Mouse (Mus musculus): Measurements from ENCODE around the gene Bcat2. TPM values are rescaled to one million over a fixed set of nuclear protein-coding genes. Genes with fewer than 3 reads are reported as not detected.
A peak's percentile ranks its signal among the peaks of the same experiment; 100 is the strongest.

The Bcat2 gene
- 20.6 and 56.4 TPM in 2 replicates for polyA plus RNA-seq (2012; ENCODE audit: insufficient read depth, low replicate concordance)

DNA sequence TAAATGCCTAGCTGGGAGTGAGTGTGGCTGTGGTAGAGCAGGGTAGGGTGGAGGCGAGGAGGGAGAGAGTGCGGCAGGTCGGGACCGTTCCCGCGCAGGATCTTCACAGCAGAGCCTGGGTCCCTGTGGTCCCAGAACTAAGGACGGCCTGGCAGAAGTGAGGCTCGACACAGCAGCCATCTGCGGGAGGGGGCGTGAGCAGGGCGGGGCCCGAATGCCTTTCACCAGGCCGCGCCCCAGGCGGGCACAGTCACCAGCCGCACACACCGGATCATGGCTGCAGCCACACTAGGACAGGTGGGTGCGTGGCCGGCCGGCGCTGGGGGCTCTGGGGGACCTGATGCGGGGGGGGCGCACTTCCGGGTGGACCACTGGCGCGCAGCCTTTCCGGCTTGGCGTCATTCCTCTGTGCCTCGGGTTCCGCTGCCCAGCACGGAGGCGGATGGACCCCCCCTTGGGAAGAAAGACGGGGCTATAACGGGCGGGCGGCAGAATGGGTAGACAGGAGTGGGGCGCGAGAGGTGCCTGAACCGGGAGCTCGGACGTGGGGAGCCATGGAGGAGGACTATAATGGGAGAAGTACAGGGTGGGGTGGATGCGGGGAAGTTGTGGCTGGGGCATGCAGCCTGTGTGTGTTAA, at the start of gene Bcat2:
Gene Bcat2 (plus strand): TSS at position 51 of the 639 bp plus-strand sequence.
- no peaks in the 10 kb centered on the region for H3K27me3 ChIP-seq (replicated peaks)
- no peak for TF ChIP-seq GATA1 (IDR thresholded peaks at IDR 0.05; ENCODE audit: borderline replicate concordance, low read length)
- no peak for TF ChIP-seq FLI1 (IDR thresholded peaks at IDR 0.05; ENCODE audit: low read length)
- peak within 1 kb of the TSS; percentile 95 for H3K4me3 ChIP-seq (replicated peaks)
- peaks cover 91% of the 10 kb centered on the region for H3K4me1 ChIP-seq
- H3K36me3 ChIP-seq (replicated peaks; ENCODE audit: low read length): peaks cover 32% of the 10 kb centered on the region
- H3K9me3 ChIP-seq: no peaks in the 10 kb centered on the region

DNA sequence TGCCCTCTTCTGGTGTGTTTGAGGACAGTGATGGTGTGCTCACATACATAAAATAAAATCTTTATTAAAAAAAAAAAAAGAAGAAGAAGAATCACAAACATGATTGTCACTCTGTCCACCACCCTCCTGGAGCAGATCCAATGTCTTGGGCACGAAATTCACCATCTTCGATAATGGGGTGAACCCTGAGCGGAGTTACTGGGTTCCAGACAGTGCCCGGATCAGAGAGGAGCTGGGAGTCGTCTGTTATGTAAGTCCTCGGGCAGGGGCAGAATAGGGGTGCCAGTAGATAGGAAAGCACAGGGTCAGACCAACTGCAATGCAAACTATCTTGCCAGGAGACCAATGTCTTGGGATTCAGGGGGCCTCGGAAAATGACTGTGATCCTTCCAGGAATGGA, 49.3 kb upstream of the Bcat2 start:
- no peaks in the 10 kb centered on the region for H3K9me3 ChIP-seq
- no peak for TF ChIP-seq GATA1 (IDR thresholded peaks at IDR 0.05; ENCODE audit: borderline replicate concordance, low read length)
- no peak for TF ChIP-seq FLI1 (IDR thresholded peaks at IDR 0.05; ENCODE audit: low read length)
- peaks cover 59% of the 10 kb centered on the region for H3K4me1 ChIP-seq
- H3K27me3 ChIP-seq (replicated peaks): no peaks in the 10 kb centered on the region
- peaks cover 33% of the 10 kb centered on the region for H3K36me3 ChIP-seq (replicated peaks; ENCODE audit: low read length)
- H3K4me3 ChIP-seq (replicated peaks): no peak overlapping the region

DNA sequence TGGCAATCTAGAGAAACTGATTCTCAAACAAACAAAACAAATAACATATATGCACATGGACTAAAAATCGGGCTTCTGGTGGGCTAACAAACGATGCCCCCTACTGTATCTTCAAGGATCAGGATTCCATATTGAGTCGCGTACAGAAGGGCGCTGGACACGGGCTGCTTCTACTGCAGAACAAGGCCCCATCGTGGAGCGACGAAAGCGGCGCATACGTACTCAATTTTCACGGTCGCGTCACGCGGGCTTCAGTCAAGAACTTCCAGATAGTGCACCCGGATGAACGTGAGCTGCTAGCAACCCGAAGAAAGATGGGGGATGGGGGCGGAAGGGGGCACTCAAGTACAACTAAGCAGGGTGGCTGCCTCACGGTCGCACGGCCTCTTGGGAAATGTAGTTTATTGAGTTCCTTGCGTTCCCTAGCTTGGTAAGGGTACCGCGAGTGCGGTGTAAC, 48.2 kb upstream of the Bcat2 start:
- Histone ChIP-seq H3K9me3 (no peaks in the 10 kb centered on the region), H3K4me1 (peaks cover 59% of the 10 kb centered on the region), H3K4me3 (replicated peaks) (peak overlapping the region; percentile 92), H3K27me3 (replicated peaks) (no peaks in the 10 kb centered on the region), H3K36me3 (replicated peaks; ENCODE audit: low read length) (peaks cover 33% of the 10 kb centered on the region)
- TF ChIP-seq FLI1 (IDR thresholded peaks at IDR 0.05; ENCODE audit: low read length): no peak
- TF ChIP-seq GATA1 (IDR thresholded peaks at IDR 0.05; ENCODE audit: borderline replicate concordance, low read length): no peak

DNA sequence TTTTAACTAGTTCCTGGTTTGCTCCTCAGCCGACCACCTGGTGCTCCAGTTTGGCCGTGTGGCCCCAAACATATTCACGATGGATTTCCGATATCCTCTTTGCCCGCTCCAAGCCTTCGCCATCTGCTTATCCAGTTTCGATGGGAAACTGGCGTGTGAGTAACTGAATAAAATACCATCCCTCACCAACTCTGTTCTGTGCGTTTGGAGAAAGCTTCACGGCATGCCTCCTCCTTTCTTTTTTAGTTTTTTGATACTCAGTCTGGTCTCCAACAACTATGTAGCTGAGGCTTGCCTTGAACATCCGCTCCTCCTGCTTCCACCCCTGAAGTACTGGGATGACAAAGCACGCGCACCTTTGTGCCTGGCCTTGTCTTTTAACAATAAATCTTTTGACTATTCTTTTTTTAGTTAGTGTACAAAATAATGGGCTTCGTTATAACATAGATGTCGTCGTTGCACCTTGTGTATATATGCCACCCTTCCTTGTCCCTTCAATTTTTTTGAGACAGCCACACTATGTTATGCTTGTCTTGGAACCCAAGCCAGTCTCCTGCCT, 47.7 kb upstream of the Bcat2 start:
- TF ChIP-seq FLI1 (IDR thresholded peaks at IDR 0.05; ENCODE audit: low read length) (no peak), GATA1 (IDR thresholded peaks at IDR 0.05; ENCODE audit: borderline replicate concordance, low read length) (no peak)
- Histone ChIP-seq H3K4me3 (replicated peaks) (peak overlapping the region; percentile 92), H3K36me3 (replicated peaks; ENCODE audit: low read length) (peaks cover 33% of the 10 kb centered on the region), H3K27me3 (replicated peaks) (no peaks in the 10 kb centered on the region), H3K9me3 (no peaks in the 10 kb centered on the region), H3K4me1 (peaks cover 63% of the 10 kb centered on the region)

DNA sequence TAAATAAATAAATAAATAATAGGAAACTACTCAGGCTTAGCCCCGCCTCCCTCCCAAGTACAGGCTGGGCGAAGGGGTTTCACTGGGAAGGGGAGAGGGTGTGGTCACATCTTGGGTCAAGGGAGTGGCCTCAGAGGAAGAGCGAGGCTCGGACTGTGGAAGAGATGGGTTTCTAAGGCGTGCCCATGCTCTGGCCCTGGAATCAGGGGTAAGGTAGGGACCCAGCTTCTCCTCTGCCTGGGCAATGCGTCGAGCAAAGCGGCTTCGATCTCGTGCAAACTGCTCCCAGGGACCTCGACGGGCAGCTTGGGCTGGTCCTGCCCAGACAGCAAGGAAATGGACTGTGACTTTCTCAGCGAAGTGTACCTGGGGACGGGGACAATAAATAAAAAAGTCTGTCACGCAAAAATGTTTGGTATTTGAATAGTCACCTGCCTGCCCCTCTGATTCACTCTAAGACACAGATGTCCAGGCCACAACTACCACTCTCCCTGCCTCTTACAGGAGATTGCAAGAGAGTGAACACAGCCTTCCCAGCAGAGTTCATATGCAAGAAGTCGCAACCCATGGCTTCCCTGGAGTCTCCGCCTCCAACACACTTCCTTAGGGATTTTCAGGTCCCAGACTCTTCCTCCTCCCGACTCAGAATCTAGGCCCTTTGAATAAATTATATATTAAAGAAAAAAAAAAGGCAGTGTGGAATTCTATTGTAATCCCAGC, 46.8 kb upstream of the Bcat2 start:
- peak overlapping the region; percentile 92 for H3K4me3 ChIP-seq (replicated peaks)
- H3K9me3 ChIP-seq: no peaks in the 10 kb centered on the region
- no peak for TF ChIP-seq GATA1 (IDR thresholded peaks at IDR 0.05; ENCODE audit: borderline replicate concordance, low read length)
- H3K36me3 ChIP-seq (replicated peaks; ENCODE audit: low read length): peaks cover 33% of the 10 kb centered on the region
- H3K4me1 ChIP-seq: peaks cover 65% of the 10 kb centered on the region
- H3K27me3 ChIP-seq (replicated peaks): no peaks in the 10 kb centered on the region

DNA sequence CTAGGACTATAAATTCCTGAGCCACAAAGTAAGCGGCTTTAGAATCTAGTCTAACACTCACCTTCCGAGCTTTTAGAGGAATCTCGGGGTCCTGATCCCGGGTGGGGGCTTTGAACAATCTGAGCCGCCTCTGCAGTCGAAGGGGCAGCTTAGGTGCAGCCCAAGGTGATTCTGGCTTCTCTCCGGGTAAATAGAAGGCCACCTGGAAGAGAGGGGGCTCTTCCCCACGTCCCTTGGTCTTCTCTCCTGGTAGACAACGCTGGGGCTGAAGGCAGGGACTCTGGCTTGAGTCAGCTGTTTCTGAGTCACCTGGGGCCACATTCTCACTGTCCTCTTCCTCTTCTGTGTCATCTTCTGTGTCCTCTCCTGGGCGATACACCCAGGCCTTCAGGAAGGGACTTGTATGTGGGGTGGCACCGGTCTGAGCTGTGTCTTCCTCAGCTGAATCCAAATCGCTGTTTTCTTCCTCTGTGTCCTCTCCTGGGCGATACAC, 46.2 kb upstream of the Bcat2 start:
- Histone ChIP-seq H3K9me3 (no peaks in the 10 kb centered on the region), H3K27me3 (replicated peaks) (no peaks in the 10 kb centered on the region), H3K4me1 (peaks cover 67% of the 10 kb centered on the region), H3K36me3 (replicated peaks; ENCODE audit: low read length) (peaks cover 33% of the 10 kb centered on the region), H3K4me3 (replicated peaks) (peak overlapping the region; percentile 92)
- no peak for TF ChIP-seq FLI1 (IDR thresholded peaks at IDR 0.05; ENCODE audit: low read length)
- no peak for TF ChIP-seq GATA1 (IDR thresholded peaks at IDR 0.05; ENCODE audit: borderline replicate concordance, low read length)

DNA sequence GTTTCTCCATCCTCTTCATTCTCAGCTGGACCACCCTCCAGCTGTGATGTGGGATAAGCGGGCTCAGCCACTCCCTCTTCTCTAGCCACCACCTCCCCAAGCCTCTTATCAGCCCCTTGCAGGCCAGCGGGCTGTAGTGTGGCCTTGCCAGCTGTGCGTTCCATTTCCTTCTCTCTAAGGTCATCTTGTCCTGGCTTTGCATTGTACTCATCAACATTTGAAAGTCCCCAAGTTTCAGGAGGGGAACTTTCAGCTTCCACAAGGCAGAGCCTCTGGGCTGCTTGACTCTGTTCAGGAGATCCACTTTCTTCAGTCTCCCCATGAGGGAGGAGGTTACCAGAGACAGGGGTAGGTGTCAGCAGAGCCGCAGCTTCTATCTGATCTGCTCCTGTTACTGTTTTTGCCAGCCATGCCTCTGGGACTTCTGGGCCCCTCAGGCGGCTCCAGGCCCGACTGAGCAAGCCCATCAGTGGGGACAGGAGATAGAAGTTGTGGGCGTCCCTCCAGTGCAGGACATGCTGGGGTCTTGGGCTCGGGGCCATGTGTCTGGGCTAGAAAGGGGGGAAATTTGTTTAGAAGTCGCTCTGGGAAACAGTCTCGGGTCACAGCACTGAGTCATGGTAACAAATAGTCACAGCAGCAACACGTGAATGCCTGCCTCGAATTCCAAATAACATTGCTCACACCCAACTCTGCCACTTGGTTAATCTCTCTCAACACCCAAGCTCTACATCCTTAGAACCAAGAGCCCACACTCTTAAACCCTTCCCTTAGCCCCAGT, 44.9 kb upstream of the Bcat2 start:
- TF ChIP-seq FLI1 (IDR thresholded peaks at IDR 0.05; ENCODE audit: low read length) (no peak), GATA1 (IDR thresholded peaks at IDR 0.05; ENCODE audit: borderline replicate concordance, low read length) (peak; percentile 97)
- Histone ChIP-seq H3K4me1 (peaks cover 70% of the 10 kb centered on the region), H3K36me3 (replicated peaks; ENCODE audit: low read length) (peaks cover 33% of the 10 kb centered on the region)

DNA sequence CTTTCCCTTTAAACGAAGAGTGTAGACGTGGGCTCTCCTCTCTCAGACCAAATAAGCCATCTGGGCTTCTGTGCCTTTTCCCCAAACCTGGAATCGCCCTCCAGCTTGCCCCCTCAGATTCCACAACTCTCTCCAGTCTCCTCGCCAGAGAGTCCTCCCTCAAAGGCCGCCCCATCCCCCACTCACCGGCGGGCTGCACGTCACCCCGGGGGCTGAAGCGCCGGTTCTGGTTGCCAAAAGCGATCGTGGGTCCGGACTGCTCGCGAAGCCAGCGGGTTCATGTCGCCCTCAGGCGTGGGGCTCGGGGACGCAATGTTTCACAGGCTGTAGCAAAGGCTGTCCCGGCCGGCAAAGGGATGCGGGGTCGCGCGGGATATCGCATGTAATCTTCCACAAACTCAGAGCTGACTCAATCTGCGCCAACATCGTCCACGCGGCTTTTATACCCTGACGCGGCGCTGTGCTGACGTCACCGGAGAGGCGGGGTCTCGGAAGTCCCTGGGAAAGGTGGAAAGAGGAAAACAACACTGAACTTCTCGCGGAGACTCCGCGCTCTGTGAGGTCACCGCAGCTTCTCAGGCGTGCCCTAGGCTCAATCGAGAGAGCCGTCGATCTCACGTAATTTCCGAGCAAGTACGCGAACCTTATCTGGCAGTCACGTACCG, 44.0 kb upstream of the Bcat2 start, which contains the start of the genes Ppp1r15a and Plekha4:
Gene Ppp1r15a (minus strand): TSS at position 460 of the 665 bp plus-strand sequence.
Gene Plekha4 (plus strand): TSS at position 522 of the 665 bp plus-strand sequence.
- H3K36me3 ChIP-seq (replicated peaks; ENCODE audit: low read length): peaks cover 31% of the 10 kb centered on the region
- TF ChIP-seq FLI1 (IDR thresholded peaks at IDR 0.05; ENCODE audit: low read length): no peak
- TF ChIP-seq GATA1 (IDR thresholded peaks at IDR 0.05; ENCODE audit: borderline replicate concordance, low read length): peak; percentile 84; the same call in 2 of the 3 replicates
- H3K4me1 ChIP-seq: peaks cover 72% of the 10 kb centered on the region
- H3K4me3 ChIP-seq (replicated peaks): peak within 1 kb of the TSS; percentile 99
- H3K27me3 ChIP-seq (replicated peaks): peaks cover 7% of the 10 kb centered on the region
- no peaks in the 10 kb centered on the region for H3K9me3 ChIP-seq

More for the DNA sequence above, 44.9 kb upstream of the Bcat2 start:
- H3K9me3 ChIP-seq: no peaks in the 10 kb centered on the region
- peak overlapping the region; percentile 99 for H3K4me3 ChIP-seq (replicated peaks)
- peaks cover 2% of the 10 kb centered on the region for H3K27me3 ChIP-seq (replicated peaks)
